24 mouse cellular contexts compared by ENCODE assay signal in genomic region chr1:126544471-126544870, GRCm38 (mm10).
"Had no signal": no experiment of that assay in that cellular context is flagged by ENCODE, and none has a peak within 500 bp of the region (broad histone marks: within the 10 kb centered on the region; RNA-seq: fewer than 3 reads in every experiment).

No protein-coding gene starts in this region.

- H3K9ac ChIP-seq: hindbrain, embryonic 12.5 days; hindbrain, embryonic 14.5 days; limb, embryonic 12.5 days; liver, embryonic 13.5 days; liver, embryonic 15.5 days had no signal

- DNase-seq: gastrocnemius, postnatal 10 days; gastrocnemius, postnatal 25 days; heart, adult 2 months; heart, postnatal 10 days; heart, postnatal 4 days; kidney, adult 18-20 months; kidney, adult 8-10 months; kidney, postnatal 10 days; kidney, postnatal 25 days; kidney, postnatal 4 days; liver; liver, embryonic 13.5 days had no signal

- H3K4me3 ChIP-seq: heart, adult 2 months; hindbrain, embryonic 10.5 days; hindbrain, embryonic 12.5 days; layer of hippocampus, adult 2 months; left cerebral cortex, adult 2 months; limb, embryonic 10.5 days; limb, embryonic 12.5 days; liver, embryonic 13.5 days; liver, embryonic 15.5 days had no signal

- H3K4me2 ChIP-seq: hindbrain, embryonic 12.5 days; hindbrain, embryonic 14.5 days; limb, embryonic 12.5 days; liver, embryonic 11.5 days; liver, embryonic 13.5 days; liver, embryonic 15.5 days had no signal

- ATAC-seq: hindbrain, embryonic 16.5 days; inflammation-experienced regulatory T-cells, adult 6 months; intestine, postnatal 0 days had no signal

- H3K27ac ChIP-seq: heart, adult 2 months; hindbrain, embryonic 10.5 days; hindbrain, embryonic 12.5 days; hindbrain, embryonic 14.5 days; layer of hippocampus, adult 2 months; left cerebral cortex, adult 2 months; limb, embryonic 10.5 days; limb, embryonic 12.5 days; liver, embryonic 13.5 days; liver, embryonic 15.5 days had no signal

- H3K27me3 ChIP-seq: hindbrain, embryonic 12.5 days; liver, embryonic 13.5 days; liver, embryonic 15.5 days had no signal

- H3K4me1 ChIP-seq: hindbrain, embryonic 10.5 days; limb, embryonic 10.5 days; limb, embryonic 12.5 days; liver, embryonic 13.5 days; liver, embryonic 15.5 days had no signal

- H3K9me3 ChIP-seq: hindbrain, embryonic 10.5 days; hindbrain, embryonic 12.5 days; limb, embryonic 10.5 days; limb, embryonic 12.5 days; liver, embryonic 13.5 days; liver, embryonic 15.5 days had no signal

- H3K36me3 ChIP-seq: hindbrain, embryonic 10.5 days; hindbrain, embryonic 12.5 days; limb, embryonic 10.5 days; limb, embryonic 12.5 days; liver, embryonic 13.5 days; liver, embryonic 15.5 days had no signal
